In the genomic region with DNA sequence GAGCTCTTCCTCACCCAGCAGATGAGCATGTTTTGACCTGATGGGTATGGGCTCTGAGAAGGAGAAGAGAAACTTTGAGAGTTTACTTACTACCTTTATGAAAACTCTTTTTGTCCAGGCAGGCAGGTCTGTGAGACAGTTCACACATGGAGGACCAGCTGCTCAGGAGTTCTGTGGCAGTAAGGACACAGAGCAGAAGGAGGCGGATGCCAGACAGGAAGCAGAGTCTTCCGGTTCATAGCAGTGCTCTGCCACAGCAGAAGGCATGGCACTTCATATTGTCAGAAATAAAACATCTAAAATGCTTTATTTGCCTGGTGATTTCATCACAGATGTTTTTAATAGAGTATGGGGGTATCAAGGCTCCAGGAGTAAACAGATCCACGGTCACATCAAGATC, we compare ENCODE assay signal across 15 mouse cellular contexts. TPM values are rescaled to one million over a fixed set of nuclear protein-coding genes. Genes with fewer than 3 reads are reported as not detected.
DNase-seq lines count a peak whose midpoint lies in the region; ATAC-seq and TF ChIP-seq lines count a peak whose summit lies in the region.
"Had no signal": no experiment of that assay in that cellular context is flagged by ENCODE, and none has a peak within 500 bp of the region (broad histone marks: within the 10 kb centered on the region; RNA-seq: fewer than 3 reads in every experiment).

No protein-coding gene starts in this region.

- H3K27me3 ChIP-seq in kidney, embryonic 15.5 days, result no peaks in the 10 kb centered on the region
- no peaks in the 10 kb centered on the region for H3K27me3 ChIP-seq in kidney, embryonic 16.5 days (ENCODE audit: insufficient read depth, low read length)
- no peaks in the 10 kb centered on the region for H3K27me3 ChIP-seq in liver, embryonic 14.5 days (ENCODE audit: control insufficient read depth, insufficient read depth, low read length)
- H3K27me3 ChIP-seq: midbrain, embryonic 13.5 days had no signal

- H3K27ac ChIP-seq in kidney, embryonic 15.5 days, result 0 out of 2 replicates have a peak overlapping the region, but pooled peaks have one; percentile 23
- H3K27ac ChIP-seq in kidney, embryonic 16.5 days (ENCODE audit: low read length), result no peak overlapping the region
- H3K27ac ChIP-seq in liver, embryonic 14.5 days, result no peak overlapping the region
- H3K27ac ChIP-seq: hindbrain, postnatal 0 days; midbrain, embryonic 13.5 days had no signal

- H3K36me3 ChIP-seq in kidney, embryonic 15.5 days, result no peaks in the 10 kb centered on the region
- no peaks in the 10 kb centered on the region for H3K36me3 ChIP-seq in kidney, embryonic 16.5 days (ENCODE audit: insufficient read depth, low read length)
- no peaks in the 10 kb centered on the region for H3K36me3 ChIP-seq in liver, embryonic 14.5 days (replicated peaks; ENCODE audit: control insufficient read depth, insufficient read depth, low read depth)
- H3K36me3 ChIP-seq: midbrain, embryonic 13.5 days had no signal

- DNase-seq in right cerebral cortex, adult 18-20 months, result peak; percentile 12
- DNase-seq in right cerebral cortex, postnatal 14 days, result no peak
- no peak for DNase-seq in liver, embryonic 14.5 days (ENCODE audit: low read depth in 3 of 3, low spot score in 3 of 3)
- peak; percentile 47 for DNase-seq in thymus, postnatal 4 days
- no peak for DNase-seq in ovary, adult 18-20 months (ENCODE audit: low spot score)
- DNase-seq: adrenal gland, adult 8-10 months; cerebellum, adult 8-10 months; gastrocnemius, postnatal 36 days had no signal

- WGBS in kidney, embryonic 15.5 days, result 57% methylated on average over 3 of the region's 3 CpGs
- 60% methylated on average over 3 of the region's 3 CpGs for WGBS in kidney, embryonic 16.5 days
- WGBS in liver, embryonic 14.5 days (ENCODE audit: insufficient replicate concordance), result 28% methylated on average over 3 of the region's 3 CpGs

- H3K4me1 ChIP-seq in kidney, embryonic 15.5 days, result no peaks in the 10 kb centered on the region
- H3K4me1 ChIP-seq in kidney, embryonic 16.5 days (ENCODE audit: insufficient read depth, low read length), result no peaks in the 10 kb centered on the region
- H3K4me1 ChIP-seq in liver, embryonic 14.5 days (replicated peaks; ENCODE audit: control insufficient read depth in 2 of 2, insufficient read depth in 2 of 2, low read length in 1 of 2), result peaks cover 0 to 22% of the 10 kb centered on the region in 2 experiments; a peak in 2 of 4 replicates
- H3K4me1 ChIP-seq: midbrain, embryonic 13.5 days had no signal

- ATAC-seq in kidney, embryonic 15.5 days (replicated peaks; ENCODE audit: low FRiP score), result 0 out of 2 replicates have a peak, but pooled peaks have one; percentile 67
- ATAC-seq in kidney, embryonic 16.5 days (ENCODE audit: low FRiP score, low TSS enrichment), result no peak
- peak; percentile 47; the same call in 1 of the 2 replicates for ATAC-seq in liver, embryonic 14.5 days (ENCODE audit: insufficient read depth)
- ATAC-seq in monocyte, adult 5-6 weeks (replicated peaks; ENCODE audit: insufficient number of reproducible peaks, low FRiP score, low TSS enrichment, poor library complexity, severe bottlenecking), result no peak
- ATAC-seq: hindbrain, postnatal 0 days; midbrain, embryonic 13.5 days had no signal

- no peak overlapping the region for H3K4me3 ChIP-seq in kidney, embryonic 15.5 days (replicated peaks)
- no peak overlapping the region for H3K4me3 ChIP-seq in kidney, embryonic 16.5 days (ENCODE audit: low read length)
- H3K4me3 ChIP-seq in liver, embryonic 14.5 days (ENCODE audit: insufficient read depth in 1 of 2, low read depth in 2 of 2, low read length in 2 of 2), result no peak overlapping the region
- H3K4me3 ChIP-seq: erythroblast, embryonic 14.5 days; midbrain, embryonic 13.5 days had no signal

- H3K9ac ChIP-seq in kidney, embryonic 15.5 days, result no peak overlapping the region
- no peak overlapping the region for H3K9ac ChIP-seq in kidney, embryonic 16.5 days (replicated peaks; ENCODE audit: low read length)
- no peak overlapping the region for H3K9ac ChIP-seq in liver, embryonic 14.5 days (replicated peaks)
- H3K9ac ChIP-seq: midbrain, embryonic 13.5 days had no signal

- no peak overlapping the region for H3K4me2 ChIP-seq in kidney, embryonic 15.5 days
- no peak overlapping the region for H3K4me2 ChIP-seq in kidney, embryonic 16.5 days (replicated peaks; ENCODE audit: low read depth, low read length)
- H3K4me2 ChIP-seq in liver, embryonic 14.5 days (ENCODE audit: low read depth), result no peak overlapping the region
- H3K4me2 ChIP-seq: midbrain, embryonic 13.5 days had no signal

- TF ChIP-seq EP300 in liver, embryonic 14.5 days (IDR thresholded peaks at IDR 0.05; ENCODE audit: low read depth), result no peak

- no peak for TF ChIP-seq CTCF in liver, embryonic 14.5 days (IDR thresholded peaks at IDR 0.05; ENCODE audit: low read depth)

- H3K9me3 ChIP-seq in kidney, embryonic 15.5 days (replicated peaks), result no peaks in the 10 kb centered on the region
- H3K9me3 ChIP-seq in kidney, embryonic 16.5 days (ENCODE audit: low read length), result no peaks in the 10 kb centered on the region
- no peaks in the 10 kb centered on the region for H3K9me3 ChIP-seq in liver, embryonic 14.5 days (ENCODE audit: control insufficient read depth, low read length)
- H3K9me3 ChIP-seq: midbrain, embryonic 13.5 days had no signal

RNA-seq across cellular contexts. Expression of gene Slc24a3, which starts 58.1 kb away (rescaled TPM):
- 1.7 and 2.1 TPM in 2 replicates for polyA plus RNA-seq in kidney, embryonic 15.5 days (2015; fragmentation: Nextera tagmentation; extraction: Ambion mirVana)
- polyA plus RNA-seq in kidney, embryonic 16.5 days (2015; fragmentation: Nextera tagmentation; extraction: Ambion mirVana), result 0.66 and 1.0 TPM in 2 replicates
- polyA plus RNA-seq in liver, embryonic 14.5 days (2012; rRNA removed), result 0.58 and 0.73 TPM in 2 replicates
- polyA plus RNA-seq in liver, embryonic 14.5 days (2014; fragmentation: Nextera tagmentation; extraction: Ambion mirVana), result 0.58 and 0.63 TPM in 2 replicates
- 0.96 to 2.7 TPM (median 2.3 TPM) in 3 replicates for total RNA-seq in monocyte, adult 5-6 weeks (2017)
- total RNA-seq: MEL had no signal

Comparison
In these comparisons a context has a peak if more than half of its experiments do, and no peak if none do; other contexts are left out.
1. ATAC-seq: peak in kidney, embryonic 15.5 days (single experiment) and liver, embryonic 14.5 days (single experiment); none in kidney, embryonic 16.5 days (single experiment) and monocyte, adult 5-6 weeks (single experiment).
2. DNase-seq: peak in right cerebral cortex, adult 18-20 months (single experiment) and thymus, postnatal 4 days (single experiment); none in right cerebral cortex, postnatal 14 days (single experiment), liver, embryonic 14.5 days (0 of 3) and ovary, adult 18-20 months (single experiment).